Mouse (Mus musculus) layer of hippocampus, adult 8-10 months (tissue): ENCODE measurements around the gene Ulk3. TPM values are rescaled to one million over a fixed set of nuclear protein-coding genes. Genes with fewer than 3 reads are reported as not detected.

Source experiments
- DNase-seq, 2 experiments: peaks; one replicate each; pipeline ENCODE4 v3.0.0; 2022; ENCODE audit warnings: low spot score in 2 of 2
- total RNA-seq, 4 experiments: library from RNA; stranded (reverse); gene quantifications; 2 replicates each; pipeline ENCODE4 v1.2.4; 2022

Gene Ulk3
- total RNA-seq, 4 experiments from 2014 or later = 29.9 to 40.1 (median 37.8) TPM

- no peak for DNase-seq
Measured at GRCm38 (mm10) chr9:57566846-57567245, 22.4 kb upstream of the Ulk3 start.

- no peak for DNase-seq
Measured at GRCm38 (mm10) chr9:57568500-57568899, 20.8 kb upstream of the Ulk3 start.

- DNase-seq = no peak
Measured at GRCm38 (mm10) chr9:57574397-57574796, 14.9 kb upstream of the Ulk3 start.

GRCm38 (mm10) chr9:57575577-57575976, 13.7 kb upstream of the Ulk3 start:
- DNase-seq = no peak

GRCm38 (mm10) chr9:57577144-57577849, 12.0 kb upstream of the Ulk3 start:
- no peak for DNase-seq

GRCm38 (mm10) chr9:57584991-57585390, 4.3 kb upstream of the Ulk3 start:
- DNase-seq = no peak

GRCm38 (mm10) chr9:57590726-57591125, 1.5 kb downstream of the Ulk3 start:
- DNase-seq = no peak

- no peak for DNase-seq
Measured at GRCm38 (mm10) chr9:57593454-57594173, 4.4 kb downstream of the Ulk3 start.

GRCm38 (mm10) chr9:57594174-57594509, 4.9 kb downstream of the Ulk3 start:
- DNase-seq = no peak

GRCm38 (mm10) chr9:57597265-57597664, 8.0 kb downstream of the Ulk3 start:
- no peak for DNase-seq

- no peak for DNase-seq
Measured at GRCm38 (mm10) chr9:57597929-57598382, 8.7 kb downstream of the Ulk3 start.

GRCm38 (mm10) chr9:57598851-57599563, 9.8 kb downstream of the Ulk3 start:
- no peak for DNase-seq

GRCm38 (mm10) chr9:57600620-57601352, 11.5 kb downstream of the Ulk3 start:
- DNase-seq = no peak

- peak; percentile 66 to 75 for DNase-seq
Measured at GRCm38 (mm10) chr9:57601353-57601706, 12.1 kb downstream of the Ulk3 start.

- no peak for DNase-seq
Measured at GRCm38 (mm10) chr9:57602098-57602497, 12.8 kb downstream of the Ulk3 start.

- DNase-seq = no peak
Measured at GRCm38 (mm10) chr9:57604875-57605274, 15.6 kb downstream of the Ulk3 start.

GRCm38 (mm10) chr9:57605503-57605902, 16.3 kb downstream of the Ulk3 start:
- DNase-seq = no peak

GRCm38 (mm10) chr9:57606139-57606851, 17.0 kb downstream of the Ulk3 start, which contains the start of gene Cplx3:
Cplx3 (minus strand) TSS chr9:57606281.
- no peak for DNase-seq

GRCm38 (mm10) chr9:57609803-57610202, 20.6 kb downstream of the Ulk3 start:
- no peak for DNase-seq

- DNase-seq = no peak
Measured at GRCm38 (mm10) chr9:57610359-57610826, 21.1 kb downstream of the Ulk3 start.

GRCm38 (mm10) chr9:57612587-57612986, 23.3 kb downstream of the Ulk3 start:
- DNase-seq = no peak
